Mouse (Mus musculus) brown adipose tissue, adult 24 weeks (tissue): ENCODE data around the gene Ldhal6b. TPM values are rescaled to one million over a fixed set of nuclear protein-coding genes. Genes with fewer than 3 reads are reported as not detected.
"Not testable (repeated sequence)": the region's sequence is repeated elsewhere in the genome, so short reads cannot be mapped to it uniquely, and the experiment has no call there.

Source experiments
- H3K27ac ChIP-seq: fragments of 200-500 bp; replicated peaks from 2 replicates; pipeline ENCODE4 v1.5.1; 2012; ENCODE audit warnings: low read depth, mild to moderate bottlenecking, low read length
- H3K4me1 ChIP-seq: fragments of 200-500 bp; 2 replicates; pipeline ENCODE4 v1.6.1; 2012; ENCODE audit warnings: low read length, mixed read lengths; ENCODE audit not compliant: control insufficient read depth, insufficient read depth, insufficient read length
- H3K4me3 ChIP-seq: fragments of 200-500 bp; 2 replicates; pipeline ENCODE4 v1.5.1; 2012; ENCODE audit warnings: low read depth, mild to moderate bottlenecking, low read length, moderate library complexity; ENCODE audit not compliant: insufficient read depth
- polyA plus RNA-seq: library from polyadenylated mRNA; stranded (reverse); fragments of >200 nt; gene quantifications from 2 replicates; pipeline ENCODE4 v1.2.4, GENCODE M21; 2012; ENCODE audit not compliant: missing spikeins, insufficient read depth, insufficient read length

Ldhal6b gene
- not detected in 2 replicates for polyA plus RNA-seq

- Histone ChIP-seq H3K27ac (no peak within 1 kb of the TSS), H3K4me3 (no peak within 1 kb of the TSS), H3K4me1 (no peaks in the 10 kb centered on the region)
Measured at GRCm38 (mm10) chr17:5418545-5418944, at the start of gene Ldhal6b. Ldhal6b (minus strand) TSS chr17:5418767.

- H3K27ac ChIP-seq = no peak overlapping the region
- H3K4me3 ChIP-seq = no peak overlapping the region
- no peaks in the 10 kb centered on the region for H3K4me1 ChIP-seq
Measured at GRCm38 (mm10) chr17:5467177-5467576, 48.6 kb upstream of the Ldhal6b start.

GRCm38 (mm10) chr17:5466736-5467135 is 48.2 kb upstream of the Ldhal6b start:
- Histone ChIP-seq H3K4me3 (no peak overlapping the region), H3K27ac (no peak overlapping the region), H3K4me1 (no peaks in the 10 kb centered on the region)

GRCm38 (mm10) chr17:5463912-5464311 is 45.3 kb upstream of the Ldhal6b start:
- Histone ChIP-seq H3K4me3 (no peak overlapping the region), H3K4me1 (no peaks in the 10 kb centered on the region)

DNA sequence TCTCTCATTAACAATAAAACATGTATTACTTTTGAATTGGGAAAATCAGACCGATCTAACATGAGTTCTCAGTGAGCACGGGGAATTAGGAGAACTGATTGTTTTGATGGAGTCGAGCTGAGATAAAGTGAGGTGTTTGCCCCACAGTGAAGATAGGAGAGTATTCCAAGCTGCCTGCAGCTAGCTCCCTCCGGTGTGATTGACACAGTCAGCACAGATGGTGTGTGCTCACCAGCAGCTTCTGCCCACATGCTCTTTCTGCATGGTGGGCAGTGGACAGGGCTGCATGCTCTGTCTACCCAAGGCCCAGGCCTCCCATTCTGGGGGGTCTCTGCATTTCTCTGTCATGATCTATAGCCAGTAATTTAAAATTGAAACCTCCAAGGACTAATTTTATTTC is 35.1 kb upstream of the Ldhal6b start:
- no peaks in the 10 kb centered on the region for H3K4me1 ChIP-seq
- no peak overlapping the region for H3K4me3 ChIP-seq
- H3K27ac ChIP-seq = no peak overlapping the region

More at GRCm38 (mm10) chr17:5463912-5464311, 45.3 kb upstream of the Ldhal6b start:
- H3K27ac ChIP-seq = no peak overlapping the region

DNA sequence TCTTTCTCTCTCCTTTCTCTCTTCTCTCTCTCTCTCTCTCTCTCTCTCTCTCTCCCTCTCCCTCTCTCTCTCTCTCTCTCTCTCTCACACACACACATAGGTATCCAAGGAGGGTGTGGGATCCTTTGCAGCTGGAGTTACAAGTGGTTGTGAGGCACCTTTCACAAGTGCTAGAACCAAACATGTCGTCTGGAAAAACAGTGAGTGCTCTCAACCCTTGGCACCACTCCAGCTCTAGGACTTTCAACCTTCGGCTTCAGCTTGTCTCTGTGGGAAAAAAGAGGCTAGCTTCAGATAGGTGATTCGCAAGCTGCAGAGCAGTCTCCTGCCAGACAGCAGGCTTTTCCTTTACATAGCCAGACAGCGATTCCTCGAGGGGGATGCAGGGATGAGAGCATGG is 25.2 kb upstream of the Ldhal6b start:
- no peak overlapping the region for H3K27ac ChIP-seq

GRCm38 (mm10) chr17:5443260-5443659 is 24.7 kb upstream of the Ldhal6b start:
- Histone ChIP-seq H3K4me3 (no peak overlapping the region), H3K4me1 (no peaks in the 10 kb centered on the region), H3K27ac (no peak overlapping the region)

More for the DNA sequence above, 25.2 kb upstream of the Ldhal6b start:
- H3K4me3 ChIP-seq = no peak overlapping the region
- H3K4me1 ChIP-seq = no peaks in the 10 kb centered on the region

DNA sequence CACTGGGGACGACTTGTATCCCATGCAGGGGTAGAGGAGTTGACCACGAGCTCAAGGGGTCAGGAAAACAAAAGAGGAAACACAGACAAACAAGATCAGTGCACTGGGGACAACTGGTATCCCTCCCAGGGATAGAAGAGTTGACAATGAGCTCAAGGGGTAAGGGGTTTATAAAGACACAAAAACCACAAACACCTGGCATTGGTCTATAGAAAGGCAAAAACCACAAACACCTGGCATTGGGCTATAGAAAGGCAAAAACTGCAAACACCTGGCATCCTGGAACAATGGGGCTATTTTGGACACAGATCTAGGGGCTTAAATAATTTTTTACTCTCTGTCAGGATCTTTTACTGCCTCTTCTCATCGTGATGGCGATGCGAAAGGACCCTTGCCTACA is 23.8 kb upstream of the Ldhal6b start:
- H3K4me3 ChIP-seq, H3K27ac ChIP-seq, H3K4me1 ChIP-seq: not testable (repeated sequence)

DNA sequence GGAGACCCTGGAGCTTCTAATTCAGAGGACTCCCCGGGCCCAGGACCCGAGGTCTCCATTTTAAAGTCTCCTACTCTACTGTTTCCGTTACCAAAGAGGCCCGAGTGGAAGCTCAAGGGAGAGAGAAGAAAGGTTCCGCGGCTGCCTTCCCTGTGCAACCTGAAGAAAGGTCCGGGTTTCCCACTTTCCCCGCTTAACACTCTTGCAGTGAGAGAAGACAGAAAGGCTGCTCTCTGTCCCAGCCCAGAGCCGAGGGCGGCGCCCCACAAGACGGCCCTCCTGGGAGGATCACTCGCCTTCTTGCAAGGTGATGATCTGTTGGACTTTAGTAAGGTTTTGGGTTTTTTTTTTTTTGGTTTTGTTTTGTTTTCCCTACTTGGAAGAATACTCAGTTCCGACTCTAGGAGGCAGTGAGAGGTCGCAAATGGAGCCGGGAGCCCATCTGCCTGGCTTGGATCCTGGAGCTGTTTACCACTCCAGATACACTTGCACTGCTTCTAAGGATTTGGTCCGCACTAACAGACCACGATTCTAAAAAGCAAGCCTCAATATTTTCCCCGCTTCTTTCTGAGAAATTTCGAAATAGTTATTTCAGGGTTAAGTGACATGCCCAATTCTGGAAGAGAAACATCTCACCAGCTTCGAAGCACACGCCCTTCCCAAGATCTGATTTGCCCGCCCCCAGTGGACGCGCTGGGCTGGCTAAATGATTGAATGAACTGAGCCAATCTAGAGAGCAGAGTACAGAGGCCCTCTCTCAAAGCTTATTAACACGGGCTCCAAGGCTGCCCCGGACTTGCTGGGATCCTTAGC is 21.8 kb upstream of the Ldhal6b start, which contains the start of gene Tmem242:
Gene Tmem242, minus strand, starts transcription at position 101 of the 813 bp plus-strand sequence.
- peak within 1 kb of the TSS; percentile 72 for H3K4me3 ChIP-seq
- H3K27ac ChIP-seq = peak within 1 kb of the TSS; percentile 72
- H3K4me1 ChIP-seq = no peaks in the 10 kb centered on the region

- H3K27ac ChIP-seq = peak overlapping the region; percentile 72
- peak overlapping the region; percentile 72 for H3K4me3 ChIP-seq
- H3K4me1 ChIP-seq = no peaks in the 10 kb centered on the region
Measured at GRCm38 (mm10) chr17:5439831-5440158, 21.2 kb upstream of the Ldhal6b start.

GRCm38 (mm10) chr17:5429772-5430133 is 11.2 kb upstream of the Ldhal6b start:
- Histone ChIP-seq H3K4me3 (no peak overlapping the region), H3K4me1 (no peaks in the 10 kb centered on the region), H3K27ac (no peak overlapping the region)

- H3K27ac ChIP-seq = no peak overlapping the region
- H3K4me3 ChIP-seq = no peak overlapping the region
- H3K4me1 ChIP-seq = no peaks in the 10 kb centered on the region
Measured at GRCm38 (mm10) chr17:5429090-5429771, 10.7 kb upstream of the Ldhal6b start.

GRCm38 (mm10) chr17:5425204-5425603 is 6.6 kb upstream of the Ldhal6b start:
- no peak overlapping the region for H3K27ac ChIP-seq

GRCm38 (mm10) chr17:5424156-5424555 is 5.6 kb upstream of the Ldhal6b start:
- Histone ChIP-seq H3K27ac (no peak overlapping the region), H3K4me3 (no peak overlapping the region), H3K4me1 (peaks cover 2% of the 10 kb centered on the region; the same call in 1 of the 2 replicates)

More at GRCm38 (mm10) chr17:5425204-5425603, 6.6 kb upstream of the Ldhal6b start:
- H3K4me3 ChIP-seq = no peak overlapping the region
- H3K4me1 ChIP-seq = peaks cover 2% of the 10 kb centered on the region; the same call in 1 of the 2 replicates

DNA sequence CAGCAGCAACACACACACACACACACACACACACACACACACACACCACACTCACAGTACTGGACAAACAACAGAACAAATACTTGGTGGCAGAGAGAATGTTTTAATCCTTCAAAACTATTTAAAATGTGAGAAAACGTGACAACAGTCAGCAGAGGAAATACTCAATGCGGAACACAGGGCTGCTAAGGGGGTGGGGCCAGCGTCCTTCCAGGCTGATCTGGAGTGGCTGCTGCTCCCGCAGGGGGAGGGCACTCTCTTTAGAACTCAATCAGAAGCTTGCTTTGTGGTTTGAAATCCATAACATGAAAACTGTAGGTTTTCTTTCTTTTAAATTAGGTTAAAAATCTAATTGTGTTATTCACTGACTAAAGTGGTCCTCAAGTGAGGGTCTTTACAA is 3.3 kb upstream of the Ldhal6b start:
- no peak overlapping the region for H3K4me3 ChIP-seq
- H3K27ac ChIP-seq = no peak overlapping the region
- peaks cover 2% of the 10 kb centered on the region; the same call in 1 of the 2 replicates for H3K4me1 ChIP-seq
